Mouse (Mus musculus) left cerebral cortex, adult 11 months (tissue): Measurements from ENCODE around the gene Cyp1b1.
A peak's percentile ranks its signal among the peaks of the same experiment; 100 is the strongest.

Source experiments
- DNase-seq: peaks from one replicate; pipeline ENCODE4 v3.0.0; 2022; ENCODE audit warnings: low spot score

Cyp1b1 gene

DNA sequence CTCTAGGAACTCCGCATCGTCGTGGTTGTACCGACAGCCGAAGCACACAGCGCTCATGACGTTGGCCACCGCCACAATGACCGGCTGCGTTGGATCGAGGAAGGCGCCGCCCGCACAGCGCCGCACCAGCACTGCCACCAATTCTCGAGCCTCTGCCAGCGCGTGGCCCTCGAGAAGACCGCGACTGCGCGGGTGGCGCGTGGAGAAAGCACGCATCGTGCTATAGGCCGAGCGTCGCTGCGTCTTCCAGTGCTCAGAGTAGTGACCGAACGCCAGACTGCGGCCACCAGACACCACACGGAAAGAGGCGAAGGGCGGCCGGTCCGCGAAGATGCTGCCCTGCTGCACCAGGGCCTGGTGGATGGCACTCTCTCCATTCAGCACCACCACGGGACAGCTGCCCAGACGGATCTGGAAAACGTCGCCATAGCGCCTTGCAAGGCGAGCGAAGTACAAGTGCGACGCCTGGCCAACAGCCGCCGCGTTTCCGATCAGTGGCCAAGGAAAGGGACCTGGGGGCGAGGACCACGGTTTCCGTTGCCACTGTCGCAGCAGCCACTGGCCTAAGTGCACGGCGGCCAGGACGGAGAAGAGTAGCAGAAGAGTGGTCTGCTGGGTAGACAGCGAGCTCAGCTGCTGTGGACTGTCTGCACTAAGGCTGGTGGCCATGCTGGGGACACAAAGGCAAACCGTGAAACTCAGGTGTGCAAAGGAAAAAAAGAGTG lies 1.1 kb downstream of the Cyp1b1 start:
- no peak for DNase-seq

DNA sequence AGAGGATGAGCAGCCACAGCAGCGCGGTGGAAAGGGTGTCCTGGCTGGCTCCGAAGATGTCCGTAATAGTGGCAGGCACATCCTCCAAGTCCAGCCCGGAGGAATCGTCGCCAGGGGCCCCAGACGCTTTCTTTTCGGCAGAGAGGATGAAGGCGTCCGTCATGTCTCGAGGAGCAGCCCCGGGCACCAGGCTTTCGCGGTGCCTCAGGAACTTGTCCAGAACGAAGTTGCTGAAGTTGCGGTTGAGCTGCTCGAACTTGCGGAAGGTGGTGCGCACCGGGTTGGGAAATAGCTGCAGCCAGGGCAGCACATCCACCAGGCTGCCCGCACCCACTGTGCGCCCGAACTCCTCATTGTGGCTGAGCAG lies 1.6 kb downstream of the Cyp1b1 start:
- no peak for DNase-seq

DNA sequence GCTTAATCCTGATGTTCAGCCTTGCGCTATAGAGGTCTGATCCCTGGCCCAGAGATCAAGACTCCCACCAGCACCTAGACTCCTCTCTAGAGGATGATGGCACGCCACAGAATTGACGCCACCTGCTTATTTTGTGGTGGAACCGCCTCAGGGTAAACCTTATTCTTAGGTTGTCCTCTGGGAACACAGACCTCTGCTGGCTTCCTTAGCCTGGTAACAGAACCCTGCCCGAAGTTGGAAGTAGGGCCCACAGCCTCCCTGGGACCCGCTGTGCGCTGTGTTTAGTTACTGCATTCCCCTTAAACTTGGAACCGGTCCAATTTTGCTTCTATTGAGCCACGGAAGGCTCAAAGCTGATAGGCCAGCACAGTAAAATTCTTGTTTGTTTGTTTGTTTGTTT lies 2.3 kb downstream of the Cyp1b1 start:
- no peak for DNase-seq

DNA sequence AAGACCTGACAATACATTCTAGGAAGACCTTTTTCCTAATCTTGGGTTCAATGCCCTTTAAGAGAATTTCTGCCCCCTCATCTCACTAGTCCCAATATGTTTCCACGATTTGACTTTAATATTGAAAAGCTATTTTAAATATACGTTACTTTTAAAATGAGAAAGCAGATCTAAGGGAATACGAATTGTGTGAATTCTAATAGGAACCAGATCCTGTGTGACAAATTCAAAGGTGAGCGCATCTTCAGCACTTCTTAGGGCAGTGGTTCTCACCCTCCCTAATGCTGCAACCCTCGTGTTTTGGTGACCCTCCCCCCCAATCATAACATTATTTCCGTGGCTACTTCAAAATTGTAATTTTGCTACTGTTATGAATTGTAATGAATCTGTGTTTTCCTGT lies 2.9 kb downstream of the Cyp1b1 start:
- DNase-seq, result no peak

DNA sequence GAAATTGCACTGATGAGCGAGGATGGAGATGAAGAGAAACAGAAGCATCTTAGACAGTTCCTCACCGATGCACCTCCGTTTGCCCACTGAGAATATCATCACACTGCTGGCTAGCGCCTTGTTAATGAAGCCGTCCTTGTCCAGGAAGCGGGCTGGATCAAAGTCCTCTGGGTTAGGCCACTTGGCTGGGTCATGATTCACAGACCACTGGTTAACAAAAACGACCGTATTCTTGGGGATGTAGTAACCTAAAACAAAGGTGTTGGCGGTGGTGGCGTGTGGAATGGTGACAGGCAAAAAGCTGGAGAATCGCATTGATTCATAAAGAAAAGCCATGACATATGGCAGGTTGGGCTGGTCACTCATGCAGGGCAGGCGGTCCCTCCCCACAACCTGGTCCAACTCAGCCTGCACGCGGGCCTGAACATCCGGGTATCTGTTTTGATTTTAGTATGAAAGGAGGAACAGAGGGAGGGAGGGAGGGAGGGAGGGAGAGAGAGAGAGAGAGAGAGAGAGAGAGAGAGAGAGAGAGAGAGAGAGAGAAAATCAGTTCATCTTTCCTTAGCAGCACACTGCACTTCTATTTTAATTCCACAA lies 4.5 kb downstream of the Cyp1b1 start:
- DNase-seq, result no peak

DNA sequence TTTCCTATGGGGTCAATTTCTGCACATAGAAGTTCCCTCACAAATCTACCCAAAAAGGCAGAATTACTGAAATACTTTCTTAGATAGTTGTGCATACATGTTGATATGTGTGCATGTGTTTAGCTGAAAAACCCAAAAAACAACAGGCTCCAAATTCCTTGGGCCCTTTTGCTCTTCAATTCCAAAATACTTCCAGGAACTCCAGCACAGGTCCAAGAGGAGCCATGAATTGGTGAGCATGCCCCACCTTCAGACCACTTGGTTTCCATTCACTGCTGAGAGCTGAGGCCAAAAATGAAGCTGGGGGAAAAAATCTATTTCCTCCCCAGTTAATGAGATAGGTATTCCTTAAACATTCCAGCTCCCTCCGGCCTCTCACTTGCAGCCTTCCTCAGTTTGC lies 5.1 kb downstream of the Cyp1b1 start:
- no peak for DNase-seq

DNA sequence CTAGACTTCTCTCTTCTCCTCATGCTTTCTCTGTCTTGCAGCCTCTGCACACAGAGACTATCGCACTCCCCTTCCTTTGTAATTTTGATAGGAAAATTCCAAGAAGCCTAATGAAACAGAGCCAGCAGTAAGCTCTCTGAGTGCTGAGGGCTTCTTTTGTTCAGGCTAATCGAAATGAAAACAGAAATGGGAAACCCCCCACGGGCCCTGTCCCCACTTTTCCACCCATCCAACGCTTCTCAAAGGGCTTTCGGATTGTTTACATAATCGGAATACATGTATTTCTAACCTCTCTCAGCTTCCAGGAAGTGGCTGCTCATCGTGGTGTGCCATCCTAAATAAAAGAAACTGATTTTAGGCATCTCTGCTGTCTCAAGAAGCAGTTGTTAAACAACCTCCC lies 6.7 kb downstream of the Cyp1b1 start:
- no peak for DNase-seq

DNA sequence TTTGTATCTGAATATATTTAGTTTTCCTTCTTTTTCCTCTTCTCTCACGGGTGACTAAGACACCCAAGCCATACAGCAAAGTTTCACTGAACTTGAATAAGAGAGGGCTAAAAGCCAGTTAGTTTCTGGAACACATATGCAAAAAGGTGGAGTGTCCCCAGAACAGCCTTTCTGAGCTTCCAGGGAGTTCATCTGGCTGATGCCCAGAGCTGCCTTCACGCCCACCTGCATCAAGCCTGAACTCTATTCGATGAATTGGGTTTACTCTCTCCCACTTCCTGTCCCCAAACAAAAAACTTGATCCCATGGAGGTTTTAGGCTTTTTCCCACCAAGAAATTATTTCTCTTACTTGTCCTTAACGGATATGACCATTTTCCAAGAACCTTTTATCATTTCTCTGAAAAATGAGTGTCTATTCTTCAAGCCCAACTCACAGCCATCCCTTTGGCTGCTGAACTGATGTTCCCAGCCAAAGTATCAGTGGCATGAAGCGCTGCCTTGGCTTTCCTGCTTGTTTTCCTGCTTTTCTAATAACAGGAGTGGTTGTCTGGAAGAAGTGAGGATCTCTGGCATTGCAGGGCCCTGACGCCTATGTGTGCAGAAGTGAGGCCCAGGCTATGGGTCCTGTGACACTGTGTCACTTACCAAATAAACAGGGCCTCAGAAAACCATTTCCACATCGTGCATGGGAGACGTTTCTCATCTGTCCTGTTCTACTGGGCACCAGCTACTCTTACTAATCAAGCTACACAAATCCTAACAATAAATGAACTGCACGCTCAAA lies 9.0 kb downstream of the Cyp1b1 start:
- DNase-seq, result no peak

DNA sequence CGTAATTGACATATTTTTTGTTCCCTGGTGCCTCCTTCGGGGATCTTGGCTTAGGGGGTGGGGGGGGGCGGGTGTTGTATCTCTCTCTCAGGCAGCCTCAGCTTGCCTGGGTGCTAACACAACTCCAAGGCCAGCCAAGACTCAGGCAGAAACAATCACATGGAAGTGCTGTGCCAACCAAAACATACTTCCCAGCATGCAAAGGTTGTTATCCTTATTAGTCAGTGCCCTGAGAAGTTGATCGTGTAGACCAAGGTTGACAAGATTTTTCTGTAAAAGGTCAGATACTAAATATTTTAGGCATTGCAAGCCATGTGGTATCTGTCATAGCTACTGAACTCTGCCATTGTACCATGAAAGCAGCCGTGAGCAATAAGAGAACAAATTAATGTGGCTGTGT lies 14.0 kb downstream of the Cyp1b1 start:
- DNase-seq, result no peak

DNA sequence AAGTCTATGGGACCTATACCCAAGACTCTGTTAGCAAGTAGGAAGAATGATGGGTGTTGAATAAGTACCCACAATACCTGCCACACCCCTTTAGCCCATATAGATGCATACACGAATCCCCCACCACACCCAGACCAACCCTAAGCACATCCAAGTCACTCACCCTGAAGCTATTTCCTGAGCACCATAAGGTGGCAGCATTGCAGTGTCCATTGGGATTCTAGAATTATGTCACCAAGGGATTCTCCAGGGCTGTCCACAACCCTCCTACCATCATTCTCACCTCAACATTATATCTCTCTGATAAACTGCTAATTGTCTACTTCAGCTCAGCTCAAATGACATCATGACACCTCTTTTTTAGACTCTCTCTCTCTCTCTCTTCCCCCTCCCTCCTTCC lies 15.7 kb downstream of the Cyp1b1 start:
- DNase-seq, result no peak

DNA sequence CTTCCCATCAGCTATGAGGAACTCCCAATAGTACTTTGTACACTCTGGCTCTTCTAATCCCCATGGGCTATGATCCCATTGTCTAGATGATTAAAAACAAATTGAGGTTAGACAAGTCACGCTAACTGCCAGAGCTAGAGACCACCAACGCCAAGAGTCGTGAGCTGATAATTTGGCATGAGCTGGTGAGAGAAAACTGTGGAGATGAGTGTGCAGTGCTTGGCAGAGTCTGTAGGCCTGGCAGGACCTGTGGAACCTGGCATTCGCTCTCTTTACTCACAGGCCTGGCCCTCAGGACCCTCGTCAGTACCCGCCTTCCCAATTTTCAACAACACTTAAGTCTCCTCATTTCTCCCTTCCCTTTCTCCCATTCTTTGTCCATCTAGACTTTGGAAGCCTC lies 19.3 kb downstream of the Cyp1b1 start:
- no peak for DNase-seq

DNA sequence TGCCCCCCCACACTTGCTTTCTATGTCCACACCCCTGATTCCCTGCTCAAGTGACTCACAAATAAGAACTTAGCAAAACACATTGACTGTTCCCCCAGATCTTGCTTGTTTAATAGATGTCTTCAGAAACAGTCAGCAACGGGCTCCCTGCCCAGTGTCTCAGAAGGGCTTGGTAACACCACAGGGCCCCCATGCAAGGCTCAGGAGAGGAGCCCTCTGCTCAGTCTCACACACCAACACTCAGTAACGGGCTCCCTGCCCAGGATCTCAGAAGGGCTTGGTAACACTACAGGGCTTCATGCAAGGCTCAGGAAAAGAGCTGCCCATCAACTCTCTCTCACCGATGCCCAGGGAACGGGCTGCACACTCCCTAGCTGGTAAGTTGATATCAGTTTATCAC lies 19.8 kb downstream of the Cyp1b1 start:
- DNase-seq, result no peak

DNA sequence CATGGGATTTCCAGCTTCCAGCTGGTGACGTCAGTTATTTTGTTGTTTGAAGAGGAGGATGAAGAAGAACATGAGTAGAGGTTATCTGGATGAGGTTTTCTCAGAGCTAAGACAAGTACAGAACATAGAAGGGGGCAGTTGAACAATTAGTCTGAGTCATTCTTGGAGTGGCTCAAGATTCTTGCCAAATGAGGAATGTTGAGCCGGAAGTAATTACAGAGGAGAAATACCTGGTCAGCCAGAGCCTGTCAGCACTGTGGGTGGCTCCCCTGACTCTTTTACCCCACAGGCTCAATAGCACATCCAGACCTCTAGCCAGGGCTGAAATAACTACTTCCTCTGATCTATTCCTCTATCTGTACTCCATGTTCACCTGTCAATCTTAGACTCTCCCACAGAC lies 44.0 kb downstream of the Cyp1b1 start:
- DNase-seq, result no peak

DNA sequence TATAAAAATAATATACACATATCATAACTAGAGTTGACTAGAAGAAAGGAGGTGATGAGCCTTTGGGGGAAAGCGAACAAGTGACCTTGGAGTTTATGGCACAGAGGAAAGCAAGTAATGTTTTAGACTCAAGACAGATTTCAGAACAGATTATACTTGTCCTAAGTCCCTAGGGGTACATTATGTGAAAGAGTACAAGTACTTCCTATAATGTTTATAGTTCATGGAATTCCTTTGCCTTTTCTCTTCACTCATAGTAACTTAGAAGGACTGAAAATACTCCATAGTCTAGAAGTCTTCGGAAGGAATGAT lies 50.8 kb downstream of the Cyp1b1 start:
- DNase-seq, result no peak

DNA sequence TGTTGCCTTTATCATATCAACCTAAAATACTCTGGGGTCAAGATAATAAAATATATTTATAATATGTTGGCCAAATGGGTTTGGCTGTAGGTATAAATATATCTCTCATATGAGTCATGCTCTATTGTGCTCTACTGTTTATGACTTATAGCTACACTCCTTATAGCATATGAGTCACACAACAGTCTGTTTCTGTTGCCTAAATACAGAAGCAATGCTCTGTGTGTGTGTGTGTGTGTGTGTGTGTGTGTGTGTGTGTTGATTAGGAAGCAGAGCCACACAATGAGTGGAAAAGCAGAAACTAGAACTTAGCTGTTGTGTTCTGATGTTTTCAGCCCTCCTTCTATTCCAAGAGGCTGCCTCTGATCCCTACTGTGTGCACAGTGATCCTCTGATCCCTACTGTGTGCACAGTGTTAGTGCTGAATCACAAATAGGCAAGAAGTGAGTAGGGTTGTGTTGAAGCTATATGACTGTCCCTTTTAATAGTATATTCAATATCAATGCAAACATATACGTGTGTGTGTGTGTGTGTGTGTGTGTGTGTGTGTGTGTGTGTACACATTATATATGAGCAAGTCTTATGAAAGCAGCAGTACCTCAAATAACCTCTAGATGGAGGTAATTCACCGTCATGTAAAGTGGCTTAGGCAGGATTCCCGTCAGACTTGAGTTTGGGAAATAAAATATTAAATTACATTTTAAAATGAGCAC lies 51.3 kb downstream of the Cyp1b1 start:
- DNase-seq, result no peak

DNA sequence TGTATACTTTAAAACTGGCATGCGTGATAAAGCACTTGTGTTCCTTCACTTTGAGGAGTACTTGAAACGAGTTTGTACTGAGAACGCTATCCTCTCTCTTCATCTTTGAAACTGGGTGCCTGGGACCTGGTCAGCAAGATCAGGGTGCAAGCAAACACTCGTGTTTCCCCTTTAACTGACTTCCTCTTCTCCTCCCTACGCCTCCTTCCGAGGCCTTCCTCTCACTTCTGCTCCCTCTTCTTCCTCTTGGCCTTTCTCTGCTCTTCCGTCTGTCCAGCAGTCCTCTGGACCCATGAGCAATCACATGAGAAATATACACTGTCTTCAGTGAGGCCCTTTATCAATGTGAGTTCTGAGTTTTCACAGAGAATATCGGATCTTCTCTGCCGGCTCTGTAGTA lies 53.0 kb downstream of the Cyp1b1 start:
- no peak for DNase-seq

DNA sequence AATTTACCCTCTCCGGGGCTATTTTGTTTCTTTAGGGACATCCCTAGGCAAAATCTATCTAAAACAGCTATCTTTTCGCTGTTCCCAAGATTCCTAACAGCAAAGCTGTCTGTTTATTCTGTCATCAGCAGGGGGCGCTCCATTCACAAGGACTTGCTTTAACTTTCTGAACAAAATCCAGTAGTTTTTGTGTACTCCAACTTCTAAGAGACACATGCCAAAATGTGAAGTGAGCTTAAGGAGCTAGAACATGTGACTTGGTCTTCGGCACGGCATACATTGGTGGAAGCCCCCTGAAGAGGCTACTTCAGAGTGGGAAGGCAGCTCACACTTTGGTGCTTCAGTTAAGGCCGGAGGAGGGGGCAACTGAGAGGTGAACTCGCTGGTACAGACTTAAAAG lies 53.5 kb downstream of the Cyp1b1 start:
- DNase-seq, result peak; percentile 23

DNA sequence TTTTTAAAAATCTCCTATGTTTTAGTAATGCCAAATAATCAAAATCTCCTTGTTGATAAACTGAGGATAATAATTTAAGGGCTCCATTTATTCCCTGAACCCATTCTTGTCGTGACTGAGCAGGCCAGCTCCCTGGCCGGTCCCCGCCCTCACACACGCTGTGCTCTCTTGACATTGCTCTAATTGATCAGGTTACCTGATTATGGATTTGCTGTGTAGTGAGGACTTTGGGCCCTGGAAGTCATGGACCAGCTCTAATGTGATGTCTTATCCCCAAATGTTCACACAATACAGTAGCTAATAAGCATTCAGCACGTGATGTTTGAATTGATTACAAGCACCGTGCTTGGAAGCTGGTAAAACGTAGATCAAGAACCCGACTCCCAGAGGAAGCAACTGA lies 56.0 kb downstream of the Cyp1b1 start:
- DNase-seq, result no peak

DNA sequence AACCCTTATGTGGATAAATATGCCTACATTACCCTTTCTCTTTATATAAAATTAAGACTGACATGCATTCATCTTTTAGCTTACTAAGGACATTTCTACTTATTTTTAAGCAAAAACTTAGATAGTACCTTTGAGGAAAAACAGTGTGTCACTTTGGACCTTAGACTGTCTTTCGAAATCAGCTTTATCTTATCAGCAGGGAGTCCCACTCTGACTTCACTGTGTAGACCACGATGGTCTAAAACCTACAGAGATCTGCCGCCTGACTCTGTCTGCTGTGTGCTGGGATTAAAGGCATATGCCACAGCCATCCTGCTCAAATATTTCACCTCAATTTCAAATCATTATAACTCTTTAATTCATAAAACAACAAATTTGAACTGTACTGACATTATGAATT lies 56.4 kb downstream of the Cyp1b1 start:
- DNase-seq, result no peak

DNA sequence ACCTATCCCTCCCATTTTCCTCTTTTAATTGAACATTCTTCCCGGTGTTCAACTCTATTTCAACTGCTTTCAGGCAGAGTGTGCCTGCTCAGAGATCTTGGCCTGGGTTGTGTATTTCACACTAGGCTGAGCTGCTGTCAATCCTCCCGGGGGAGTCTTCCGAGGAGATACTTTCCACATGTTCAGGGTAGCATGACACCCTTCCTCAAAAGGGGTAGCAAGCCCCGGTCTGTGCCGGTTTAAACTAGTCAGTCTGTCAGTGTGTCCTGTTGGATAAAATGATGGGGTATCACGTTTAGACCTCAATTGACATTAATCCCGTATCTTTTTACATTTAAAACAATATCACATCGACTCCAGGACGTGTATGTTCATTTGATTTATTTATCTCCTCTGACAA lies 57.1 kb downstream of the Cyp1b1 start:
- DNase-seq, result no peak

DNA sequence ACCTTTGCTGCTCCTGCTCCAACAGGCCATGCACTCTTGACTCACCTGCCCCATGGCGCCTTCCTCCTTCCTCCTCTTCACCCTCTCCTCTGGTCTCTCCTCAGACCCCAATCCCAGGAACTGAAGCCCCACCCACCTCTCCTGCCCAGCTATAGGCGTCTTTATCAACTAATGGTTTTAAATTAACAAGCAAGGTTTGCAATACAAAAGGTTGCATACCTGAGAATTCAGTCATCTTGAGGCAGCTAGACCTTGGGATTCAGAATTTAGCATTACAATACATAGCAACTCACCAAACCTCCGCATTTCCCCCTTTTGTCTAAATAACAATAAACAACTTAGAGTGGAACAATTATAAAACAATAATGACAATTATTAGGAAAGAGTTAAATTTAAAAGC lies 60.7 kb downstream of the Cyp1b1 start:
- DNase-seq, result no peak

DNA sequence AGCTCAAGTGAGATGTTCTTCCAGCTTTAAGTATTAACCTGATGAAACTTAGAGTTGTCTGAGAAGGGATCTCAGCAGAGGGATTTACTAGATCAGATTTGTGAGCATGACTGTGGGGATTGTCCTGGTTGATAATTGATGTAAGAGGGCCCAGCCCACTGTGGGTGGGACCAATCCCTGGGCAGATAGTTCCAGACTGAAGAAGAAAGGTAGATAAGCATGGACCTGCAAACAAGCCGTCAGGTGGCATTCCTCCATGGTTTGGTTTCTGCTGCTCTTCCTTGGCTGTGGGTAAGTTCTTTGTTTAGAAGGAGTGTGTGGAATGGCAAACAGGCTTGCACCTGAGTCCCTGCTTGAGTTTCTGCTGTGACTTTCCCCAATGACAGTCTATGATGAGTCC lies 61.7 kb downstream of the Cyp1b1 start:
- no peak for DNase-seq
